Mouse (Mus musculus) embryonic facial prominence, embryonic 12.5 days (tissue): ENCODE data around the gene Msh4. TPM values are rescaled to one million over a fixed set of nuclear protein-coding genes. Genes with fewer than 3 reads are reported as not detected.

ENCODE experiments used
- ATAC-seq: fragments of 200-750 bp; cut with Nextera tagmentation; 2 replicates; pipeline ENCODE4 v1.8.0; 2017; ENCODE audit not compliant: insufficient number of reproducible peaks, insufficient read depth, low FRiP score, low TSS enrichment
- H3K27ac ChIP-seq: fragments of 300-500 bp; sonication (generic); 2 replicates; pipeline ENCODE4 v1.5.1; 2016; ENCODE audit warnings: mild to moderate bottlenecking
- H3K27me3 ChIP-seq: fragments of 300-500 bp; sonication (generic); 2 replicates; pipeline ENCODE4 v1.6.1; 2016; ENCODE audit warnings: mild to moderate bottlenecking, moderate library complexity
- H3K36me3 ChIP-seq: fragments of 300-500 bp; sonication (generic); 2 replicates; pipeline ENCODE4 v1.6.1; 2016; ENCODE audit warnings: mild to moderate bottlenecking
- H3K4me1 ChIP-seq: fragments of 300-500 bp; sonication (generic); 2 replicates; pipeline ENCODE4 v1.6.1; 2016
- H3K4me2 ChIP-seq: fragments of 300-500 bp; sonication (generic); replicated peaks from 2 replicates; pipeline ENCODE4 v1.6.1; 2016; ENCODE audit warnings: mild to moderate bottlenecking, moderate library complexity
- H3K4me3 ChIP-seq: fragments of 300-500 bp; sonication (generic); 2 replicates; pipeline ENCODE4 v1.5.1; 2016; ENCODE audit warnings: mild to moderate bottlenecking
- H3K9ac ChIP-seq: fragments of 300-500 bp; sonication (generic); 2 replicates; pipeline ENCODE4 v1.6.1; 2016; ENCODE audit warnings: mild to moderate bottlenecking, moderate library complexity
- H3K9me3 ChIP-seq: fragments of 300-500 bp; sonication (generic); 2 replicates; pipeline ENCODE4 v1.6.1; 2016; ENCODE audit warnings: mild to moderate bottlenecking, moderate library complexity
- WGBS: fragments of 180-500 bp; shearing (Covaris S2); methylation state at CpG from one replicate; pipeline ENCODE4 v1.1.7; 2016; 5-methylcytosine and 5-hydroxymethylcytosine counted together
- polyA plus RNA-seq: library from polyadenylated mRNA; unstranded; fragments of >200 nt; fragmentation: Nextera tagmentation; extraction: Ambion mirVana; gene quantifications from 2 replicates; pipeline ENCODE4 v1.2.1, GENCODE M21; 2016

The Msh4 gene
- polyA plus RNA-seq = 0.11 and 0.19 TPM in 2 replicates

GRCm38 (mm10) chr3:153906136-153906871, at the start of gene Msh4:
Msh4 (minus strand) TSS chr3:153906138.
- Histone ChIP-seq H3K27me3 (no peaks in the 10 kb centered on the region), H3K4me1 (peaks cover 21% of the 10 kb centered on the region), H3K4me3 (no peak within 1 kb of the TSS), H3K36me3 (peaks cover 76% of the 10 kb centered on the region), H3K9me3 (no peaks in the 10 kb centered on the region), H3K27ac (no peak within 1 kb of the TSS), H3K9ac (no peak within 1 kb of the TSS), H3K4me2 (no peak within 1 kb of the TSS)
- 83% methylated on average over 9 of the region's 9 CpGs for WGBS
- 0 out of 2 replicates have a peak, but pooled peaks have one; percentile 48 for ATAC-seq

- Histone ChIP-seq H3K27me3 (no peaks in the 10 kb centered on the region), H3K36me3 (no peaks in the 10 kb centered on the region), H3K4me1 (no peaks in the 10 kb centered on the region), H3K9ac (no peak overlapping the region), H3K9me3 (no peaks in the 10 kb centered on the region), H3K27ac (no peak overlapping the region), H3K4me3 (no peak overlapping the region), H3K4me2 (no peak overlapping the region)
- WGBS = 70% methylated on average over 2 of the region's 2 CpGs
- no peak for ATAC-seq
These were observed 42.2 kb upstream of the Msh4 start for GRCm38 (mm10) chr3:153948176-153948575.

GRCm38 (mm10) chr3:153947271-153947670, 41.3 kb upstream of the Msh4 start:
- no peaks in the 10 kb centered on the region for H3K36me3 ChIP-seq
- no peaks in the 10 kb centered on the region for H3K27me3 ChIP-seq
- H3K4me3 ChIP-seq = no peak overlapping the region
- H3K27ac ChIP-seq = no peak overlapping the region
- H3K4me2 ChIP-seq = no peak overlapping the region
- WGBS = 72% methylated on average over 4 of the region's 4 CpGs
- no peak for ATAC-seq
- no peak overlapping the region for H3K9ac ChIP-seq
- no peaks in the 10 kb centered on the region for H3K9me3 ChIP-seq
- peaks cover 8% of the 10 kb centered on the region; the same call in 1 of the 2 replicates for H3K4me1 ChIP-seq

- Histone ChIP-seq H3K9me3 (no peaks in the 10 kb centered on the region), H3K36me3 (peaks cover 14% of the 10 kb centered on the region; the same call in 1 of the 2 replicates), H3K4me2 (peak within 1 kb of the TSS; percentile 56), H3K9ac (peak within 1 kb of the TSS; percentile 66), H3K27ac (peak within 1 kb of the TSS; percentile 86), H3K4me1 (peaks cover 8% of the 10 kb centered on the region; the same call in 1 of the 2 replicates), H3K27me3 (no peaks in the 10 kb centered on the region), H3K4me3 (peak within 1 kb of the TSS; percentile 77)
- under 1% methylated on average over 41 of the region's 41 CpGs for WGBS
- peak; percentile 97 for ATAC-seq
These were observed 38.5 kb upstream of the Msh4 start, which contains the start of gene Acadm for GRCm38 (mm10) chr3:153944335-153944990. Acadm (minus strand) TSS chr3:153944632.

GRCm38 (mm10) chr3:153943901-153944334, 38.0 kb upstream of the Msh4 start:
- Histone ChIP-seq H3K27me3 (no peaks in the 10 kb centered on the region), H3K4me1 (peaks cover 8% of the 10 kb centered on the region; the same call in 1 of the 2 replicates), H3K4me3 (peak overlapping the region; percentile 77), H3K27ac (peak overlapping the region; percentile 86), H3K9ac (peak overlapping the region; percentile 66), H3K36me3 (peaks cover 14% of the 10 kb centered on the region; the same call in 1 of the 2 replicates), H3K4me2 (peak overlapping the region; percentile 56), H3K9me3 (no peaks in the 10 kb centered on the region)
- ATAC-seq = peak; percentile 50
- under 1% methylated on average over 19 of the region's 19 CpGs for WGBS

- H3K27me3 ChIP-seq = no peaks in the 10 kb centered on the region
- WGBS = 34% methylated on average over 12 of the region's 12 CpGs
- H3K27ac ChIP-seq = peak overlapping the region; percentile 86
- peaks cover 8% of the 10 kb centered on the region; the same call in 1 of the 2 replicates for H3K4me1 ChIP-seq
- no peak for ATAC-seq
- H3K36me3 ChIP-seq = peaks cover 21% of the 10 kb centered on the region; the same call in 1 of the 2 replicates
- H3K4me2 ChIP-seq = peak overlapping the region; percentile 56
- peak overlapping the region; percentile 77 for H3K4me3 ChIP-seq
- peak overlapping the region; percentile 66; the same call in 1 of the 2 replicates for H3K9ac ChIP-seq
- H3K9me3 ChIP-seq = no peaks in the 10 kb centered on the region
These were observed 37.2 kb upstream of the Msh4 start for GRCm38 (mm10) chr3:153943003-153943640.

GRCm38 (mm10) chr3:153941613-153942012, 35.7 kb upstream of the Msh4 start:
- Histone ChIP-seq H3K27me3 (no peaks in the 10 kb centered on the region), H3K4me1 (peaks cover 8% of the 10 kb centered on the region; the same call in 1 of the 2 replicates), H3K27ac (no peak overlapping the region), H3K36me3 (peaks cover 34% of the 10 kb centered on the region; the same call in 1 of the 2 replicates), H3K9me3 (no peaks in the 10 kb centered on the region), H3K4me3 (no peak overlapping the region), H3K9ac (no peak overlapping the region), H3K4me2 (no peak overlapping the region)
- ATAC-seq = no peak
- 91% methylated on average over 13 of the region's 13 CpGs for whole genome bisulfite sequencing

GRCm38 (mm10) chr3:153940486-153940885, 34.5 kb upstream of the Msh4 start:
- Histone ChIP-seq H3K9me3 (no peaks in the 10 kb centered on the region), H3K4me1 (peaks cover 8% of the 10 kb centered on the region; the same call in 1 of the 2 replicates), H3K4me2 (no peak overlapping the region), H3K4me3 (no peak overlapping the region), H3K27me3 (no peaks in the 10 kb centered on the region), H3K9ac (no peak overlapping the region), H3K27ac (no peak overlapping the region), H3K36me3 (peaks cover 36% of the 10 kb centered on the region)
- 93% methylated on average over 9 of the region's 9 CpGs for WGBS
- ATAC-seq = no peak

GRCm38 (mm10) chr3:153940021-153940420, 34.1 kb upstream of the Msh4 start:
- no peak overlapping the region for H3K9ac ChIP-seq
- no peaks in the 10 kb centered on the region for H3K9me3 ChIP-seq
- no peak overlapping the region for H3K4me2 ChIP-seq
- H3K27me3 ChIP-seq = no peaks in the 10 kb centered on the region
- H3K4me3 ChIP-seq = no peak overlapping the region
- WGBS = 86% methylated on average over 8 of the region's 8 CpGs
- H3K4me1 ChIP-seq = peaks cover 8% of the 10 kb centered on the region; the same call in 1 of the 2 replicates
- peaks cover 36% of the 10 kb centered on the region for H3K36me3 ChIP-seq
- ATAC-seq = no peak
- no peak overlapping the region for H3K27ac ChIP-seq

GRCm38 (mm10) chr3:153937116-153937810, 31.3 kb upstream of the Msh4 start:
- Histone ChIP-seq H3K27me3 (no peaks in the 10 kb centered on the region), H3K36me3 (peaks cover 57% of the 10 kb centered on the region), H3K9ac (no peak overlapping the region), H3K27ac (no peak overlapping the region), H3K4me2 (no peak overlapping the region), H3K4me3 (no peak overlapping the region), H3K4me1 (peaks cover under 1% of the 10 kb centered on the region; the same call in 1 of the 2 replicates), H3K9me3 (no peaks in the 10 kb centered on the region)
- 90% methylated on average over 17 of the region's 17 CpGs for WGBS
- no peak for ATAC-seq

- 93% methylated on average over 9 of the region's 9 CpGs for WGBS
- H3K36me3 ChIP-seq = peaks cover 56% of the 10 kb centered on the region
These were observed 29.9 kb upstream of the Msh4 start for GRCm38 (mm10) chr3:153935878-153936277.

More at GRCm38 (mm10) chr3:153935878-153936277, 29.9 kb upstream of the Msh4 start:
- no peak overlapping the region for H3K4me3 ChIP-seq
- no peak overlapping the region for H3K9ac ChIP-seq
- no peaks in the 10 kb centered on the region for H3K4me1 ChIP-seq
- H3K9me3 ChIP-seq = no peaks in the 10 kb centered on the region
- H3K27me3 ChIP-seq = no peaks in the 10 kb centered on the region
- H3K4me2 ChIP-seq = no peak overlapping the region
- no peak overlapping the region for H3K27ac ChIP-seq
- ATAC-seq = no peak
